ENCODE assay signal across 13 mouse cellular contexts in genomic region chr5:30587101-30587500, GRCm38 (mm10). TPM values are rescaled to one million over a fixed set of nuclear protein-coding genes. Genes with fewer than 3 reads are reported as not detected.
DNase-seq lines count a peak whose midpoint lies in the region; ATAC-seq and TF ChIP-seq lines count a peak whose summit lies in the region.
"Had no signal": no experiment of that assay in that cellular context is flagged by ENCODE, and none has a peak within 500 bp of the region (broad histone marks: within the 10 kb centered on the region; RNA-seq: fewer than 3 reads in every experiment).

No protein-coding gene starts in this region.

- TF ChIP-seq CTCF in lung, postnatal 0 days (IDR thresholded peaks at IDR 0.05) = no peak

- H3K27me3 ChIP-seq in lung, postnatal 0 days (replicated peaks; ENCODE audit: insufficient read depth, low read length) = peaks cover 11% of the 10 kb centered on the region

- no peaks in the 10 kb centered on the region for H3K9me3 ChIP-seq in lung, postnatal 0 days (ENCODE audit: low read length)

- no peaks in the 10 kb centered on the region for H3K36me3 ChIP-seq in lung, postnatal 0 days (ENCODE audit: insufficient read depth, low read length)

- no peak overlapping the region for H3K4me2 ChIP-seq in lung, postnatal 0 days (replicated peaks; ENCODE audit: low read depth, low read length)

- H3K4me3 ChIP-seq in lung, postnatal 0 days (ENCODE audit: low read depth, low read length) = no peak overlapping the region

- no peak for ATAC-seq in lung, postnatal 0 days
- ATAC-seq in megakaryocyte progenitor cell, adult 5-6 weeks (replicated peaks; ENCODE audit: poor library complexity) = no peak

- intact Hi-C loops in heart, postnatal 25 days (cut with DNase I) = no loop called here
- intact Hi-C loops in gastrocnemius, postnatal 14 days (cut with DNase I; ENCODE audit: low total_unique reads) = no loop called here

- 23% methylated on average over 2 of the region's 2 CpGs for whole genome bisulfite sequencing in lung, postnatal 0 days

- H3K27ac ChIP-seq in lung, postnatal 0 days (ENCODE audit: low read length) = peak overlapping the region; percentile 14; the same call in 1 of the 2 replicates
- H3K27ac ChIP-seq: liver, embryonic 14.5 days had no signal

- H3K9ac ChIP-seq in lung, postnatal 0 days (replicated peaks; ENCODE audit: low read depth) = no peak overlapping the region
- H3K9ac ChIP-seq: liver, embryonic 14.5 days had no signal

- H3K4me1 ChIP-seq in lung, postnatal 0 days (ENCODE audit: insufficient read depth, low read depth, low read length) = peaks cover 6% of the 10 kb centered on the region

- TF ChIP-seq EP300 in lung, postnatal 0 days (IDR thresholded peaks at IDR 0.05) = no peak

- peak; percentile 76 for DNase-seq in adrenal gland, adult 2 months
- DNase-seq in adrenal gland, adult 18-20 months (ENCODE audit: low spot score in 2 of 2) = no peak
- no peak for DNase-seq in lung, postnatal 0 days (ENCODE audit: low spot score)
- DNase-seq in lung, postnatal 4 days = no peak
- DNase-seq in heart, postnatal 25 days (ENCODE audit: low spot score) = peak; percentile 34
- peak; percentile 10 for DNase-seq in retina, embryonic 14.5 days (ENCODE audit: low spot score)
- no peak for DNase-seq in gastrocnemius, postnatal 14 days
- DNase-seq: layer of hippocampus, adult 9-11 months had no signal

RNA-seq across cellular contexts. Expression of gene Kcnk3, which starts 0.9 kb away (rescaled TPM):
- total RNA-seq in adrenal gland, adult 2 months (2021) = 1,000 to 10,000 TPM; 1,225 to 1,281 TPM
- 6,176 and 11,313 TPM in 2 replicates for polyA plus RNA-seq in adrenal gland, adult 2 months (2012; rRNA removed)
- total RNA-seq in adrenal gland, adult 18-20 months (2021) = 1,000 to 10,000 TPM in 1 of 2 experiments, 100 to 1,000 TPM in 1; 960 to 1,436 TPM
- 28.6 and 35.7 TPM in 2 replicates for polyA plus RNA-seq in lung, postnatal 0 days (2015; fragmentation: Nextera tagmentation; extraction: Ambion mirVana)
- total RNA-seq in heart, postnatal 25 days (2021) = 100 to 1,000 TPM; 250 to 251 TPM
- total RNA-seq in megakaryocyte progenitor cell, adult 5-6 weeks (2015) = not detected in 2 replicates
- not detected in 2 replicates for total RNA-seq in megakaryocyte progenitor cell, adult 5-6 weeks (2017)
- 1 to 10 TPM in 1 of 2 experiments, under 1 TPM in 1; 0.42 to 1.2 TPM for total RNA-seq in gastrocnemius, postnatal 14 days (2021)

RNA-seq across cellular contexts. Expression of gene Cib4, which starts 41.5 kb away (rescaled TPM):
- 1 to 10 TPM in 1 of 2 experiments, under 1 TPM in 1; 0.92 to 2.4 TPM for total RNA-seq in adrenal gland, adult 2 months (2021)
- polyA plus RNA-seq in adrenal gland, adult 2 months (2012; rRNA removed) = 1.7 and 3.4 TPM in 2 replicates
- total RNA-seq in adrenal gland, adult 18-20 months (2021) = 1 to 10 TPM in 1 of 2 experiments, under 1 TPM in 1; 0.43 to 1.2 TPM
- polyA plus RNA-seq in lung, postnatal 0 days (2015; fragmentation: Nextera tagmentation; extraction: Ambion mirVana) = 0.26 TPM in 1 of 2 replicates, not detected in the other
- not detected for total RNA-seq in heart, postnatal 25 days (2021)
- total RNA-seq in megakaryocyte progenitor cell, adult 5-6 weeks (2015) = not detected in 2 replicates
- total RNA-seq in megakaryocyte progenitor cell, adult 5-6 weeks (2017) = not detected in 2 replicates
- not detected for total RNA-seq in gastrocnemius, postnatal 14 days (2021)
- total RNA-seq: hematopoietic stem cell, adult 5-6 weeks had no signal
- polyA plus RNA-seq: embryonic facial prominence, embryonic 14.5 days; liver, embryonic 14.5 days; neural tube, embryonic 11.5 days had no signal

Comparison
In these comparisons a context has a peak if more than half of its experiments do, and no peak if none do; other contexts are left out.
1. DNase-seq: peak in adrenal gland, adult 2 months (single experiment), heart, postnatal 25 days (single experiment) and retina, embryonic 14.5 days (single experiment); none in adrenal gland, adult 18-20 months (0 of 2), lung, postnatal 0 days (single experiment), lung, postnatal 4 days (0 of 2) and gastrocnemius, postnatal 14 days (single experiment).
2. RNA of gene Kcnk3, which starts 0.9 kb away (total RNA-seq): 960 to 1,436 TPM in adrenal gland, adult 18-20 months, 1,225 to 1,281 TPM in adrenal gland, adult 2 months and 250 to 251 TPM in heart, postnatal 25 days; 0.42 to 1.2 TPM in gastrocnemius, postnatal 14 days and not detected in megakaryocyte progenitor cell, adult 5-6 weeks; every median in the first group is over 100 times any median in the second.